Mouse (Mus musculus): ENCODE results near the gene 4930447C04Rik.

4930447C04Rik gene

DNA sequence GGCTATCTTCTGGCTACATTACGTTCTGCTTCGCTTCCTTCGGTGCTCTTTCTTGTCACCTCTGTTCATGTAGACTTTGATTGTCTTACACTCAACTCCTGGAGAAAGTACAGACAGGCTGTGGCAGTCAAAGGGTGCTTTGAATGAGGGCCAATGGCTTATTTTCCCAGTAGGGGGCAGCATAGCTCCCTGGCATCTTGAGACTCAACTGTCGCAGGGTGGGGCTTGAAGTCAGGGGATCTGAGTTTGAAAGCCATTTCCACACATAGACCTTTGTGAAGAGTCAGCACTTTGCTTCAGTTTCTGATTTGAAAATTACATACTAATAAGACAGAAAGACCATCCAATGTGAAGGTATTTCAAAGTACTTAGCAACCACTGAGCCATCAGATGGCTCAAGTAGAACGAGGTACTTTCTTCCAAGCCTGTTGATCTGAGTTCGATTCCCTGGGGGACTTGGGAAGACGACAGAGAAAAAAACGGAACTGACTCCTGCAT lies 105.0 kb downstream of the 4930447C04Rik start:
- no peak for DNase-seq

GRCm38 (mm10) chr12:72834773-72835517 lies 105.6 kb downstream of the 4930447C04Rik start:
- no peak for DNase-seq

DNA sequence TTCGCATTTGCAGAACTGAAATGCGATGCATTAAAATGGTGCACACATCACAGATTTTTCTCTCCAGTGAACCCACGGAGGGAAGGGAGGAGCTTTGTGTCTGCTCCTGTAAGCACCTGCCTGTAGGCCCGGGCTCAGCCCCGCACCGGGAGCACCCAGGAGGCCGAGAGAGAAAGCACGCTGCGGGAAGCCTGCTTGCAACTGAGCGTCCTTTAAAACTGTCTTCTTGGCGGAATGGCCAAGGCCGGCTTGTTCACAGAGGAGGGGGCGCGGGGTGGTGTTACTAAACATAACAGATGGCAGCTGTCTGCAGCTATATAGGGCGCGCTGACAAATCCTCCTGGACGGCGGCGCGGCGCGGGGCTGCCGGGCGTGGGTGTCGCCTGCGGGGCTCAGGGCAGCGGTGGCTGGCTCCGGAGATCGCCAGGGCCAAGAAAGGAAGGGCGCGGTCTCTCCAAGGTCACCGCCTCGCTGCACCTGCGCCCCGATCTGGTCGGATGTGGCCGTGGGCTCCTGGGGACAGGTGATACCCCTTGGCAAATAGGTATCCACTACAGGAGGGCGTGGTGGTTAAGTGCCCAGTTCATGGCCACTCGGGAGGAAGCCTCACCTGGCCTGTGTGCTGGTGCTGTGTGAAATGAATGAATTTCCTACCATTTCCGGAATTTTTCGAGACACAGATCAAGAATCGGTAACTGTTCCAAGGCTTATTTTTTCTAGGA lies 108.7 kb downstream of the 4930447C04Rik start:
- DNase-seq: no peak
